Mouse (Mus musculus) embryonic facial prominence, embryonic 10.5 days (tissue): ENCODE data around the gene Rapgef2. TPM values are rescaled to one million over a fixed set of nuclear protein-coding genes. Genes with fewer than 3 reads are reported as not detected.
"Not testable (repeated sequence)": the region's sequence is repeated elsewhere in the genome, so short reads cannot be mapped to it uniquely, and the experiment has no call there.

Source experiments
- DNase-seq: peaks from one replicate; pipeline ENCODE4 v3.0.0-alpha.2; 2017; ENCODE audit warnings: low spot score
- H3K27ac ChIP-seq: fragments of 300-500 bp; sonication (generic); replicated peaks from 2 replicates; pipeline ENCODE4 v1.5.1; 2016; ENCODE audit warnings: mild to moderate bottlenecking
- H3K27me3 ChIP-seq: fragments of 300-500 bp; sonication (generic); replicated peaks from 2 replicates; pipeline ENCODE4 v1.6.1; 2016; ENCODE audit warnings: low read depth, mild to moderate bottlenecking; ENCODE audit not compliant: poor library complexity, severe bottlenecking
- H3K36me3 ChIP-seq: fragments of 300-500 bp; sonication (generic); replicated peaks from 2 replicates; pipeline ENCODE4 v1.6.1; 2016; ENCODE audit warnings: mild to moderate bottlenecking, moderate library complexity
- H3K4me1 ChIP-seq: fragments of 300-500 bp; sonication (generic); 2 replicates; pipeline ENCODE4 v1.6.1; 2016
- H3K4me3 ChIP-seq: fragments of 300-500 bp; sonication (generic); 2 replicates; pipeline ENCODE4 v1.5.1; 2016; ENCODE audit warnings: mild to moderate bottlenecking, moderate library complexity
- H3K9me3 ChIP-seq: fragments of 300-500 bp; sonication (generic); 2 replicates; pipeline ENCODE4 v1.6.1; 2016; ENCODE audit warnings: mild to moderate bottlenecking
- WGBS: fragments of 180-500 bp; shearing (Covaris S2); methylation state at CpG from one replicate; pipeline ENCODE4 v1.1.7; 2016; 5-methylcytosine and 5-hydroxymethylcytosine counted together
- polyA plus RNA-seq: library from polyadenylated mRNA; unstranded; fragments of >200 nt; fragmentation: Nextera tagmentation; extraction: Ambion mirVana; gene quantifications from 2 replicates; pipeline ENCODE4 v1.2.1, GENCODE M21; 2016

Gene Rapgef2
- polyA plus RNA-seq, 1 experiment from 2014 or later, result 5.8 TPM

DNA sequence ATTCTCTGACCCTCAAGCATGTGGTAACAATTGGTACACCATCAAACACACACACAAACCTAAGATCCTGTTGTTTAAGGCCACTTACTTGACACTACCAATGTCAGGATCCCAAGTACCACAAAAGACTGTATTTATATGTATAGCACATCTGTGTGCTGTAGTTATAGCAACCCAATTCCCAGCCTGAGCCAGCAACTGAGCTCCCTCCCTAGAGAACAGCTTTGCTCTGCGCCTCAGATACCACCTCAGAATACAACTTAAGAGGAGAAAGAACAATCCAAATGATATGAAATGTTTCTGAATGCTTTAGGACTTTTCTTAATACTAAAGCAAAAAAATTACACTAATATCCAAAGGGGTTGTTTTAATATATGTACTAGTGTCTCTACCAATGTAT, 98.4 kb downstream of the Rapgef2 start:
- no peak for DNase-seq
- Histone ChIP-seq H3K27me3 (no peaks in the 10 kb centered on the region), H3K36me3 (no peaks in the 10 kb centered on the region), H3K27ac (no peak overlapping the region), H3K4me3 (no peak overlapping the region), H3K9me3 (no peaks in the 10 kb centered on the region), H3K4me1 (no peaks in the 10 kb centered on the region)
- WGBS, result 95% methylated on average over 1 of the region's 1 CpGs

DNA sequence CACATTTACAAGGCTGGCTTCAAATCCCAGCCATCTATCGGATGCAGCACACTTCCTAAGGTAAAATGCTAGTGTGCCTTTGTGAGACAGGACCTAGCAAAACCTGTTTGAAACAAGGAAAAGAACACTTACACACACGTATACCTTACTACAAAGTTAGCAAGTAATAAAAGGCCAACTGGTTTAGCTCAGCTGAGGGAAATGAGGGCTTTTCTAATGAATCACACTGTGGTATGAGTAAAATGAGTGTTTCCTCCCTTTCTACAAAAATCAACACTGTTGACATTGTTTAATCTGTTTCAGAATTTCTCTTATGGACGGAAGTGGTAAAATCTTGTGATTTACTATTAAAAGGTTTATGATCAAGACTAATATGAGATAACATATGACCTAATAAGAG, 104.0 kb downstream of the Rapgef2 start:
- WGBS, result 77% methylated on average over 3 of the region's 3 CpGs
- no peak for DNase-seq
- H3K9me3 ChIP-seq, result no peaks in the 10 kb centered on the region
- no peak overlapping the region for H3K27ac ChIP-seq
- peaks cover 50% of the 10 kb centered on the region for H3K4me1 ChIP-seq
- H3K4me3 ChIP-seq, result no peak overlapping the region
- no peaks in the 10 kb centered on the region for H3K36me3 ChIP-seq
- H3K27me3 ChIP-seq, result no peaks in the 10 kb centered on the region

DNA sequence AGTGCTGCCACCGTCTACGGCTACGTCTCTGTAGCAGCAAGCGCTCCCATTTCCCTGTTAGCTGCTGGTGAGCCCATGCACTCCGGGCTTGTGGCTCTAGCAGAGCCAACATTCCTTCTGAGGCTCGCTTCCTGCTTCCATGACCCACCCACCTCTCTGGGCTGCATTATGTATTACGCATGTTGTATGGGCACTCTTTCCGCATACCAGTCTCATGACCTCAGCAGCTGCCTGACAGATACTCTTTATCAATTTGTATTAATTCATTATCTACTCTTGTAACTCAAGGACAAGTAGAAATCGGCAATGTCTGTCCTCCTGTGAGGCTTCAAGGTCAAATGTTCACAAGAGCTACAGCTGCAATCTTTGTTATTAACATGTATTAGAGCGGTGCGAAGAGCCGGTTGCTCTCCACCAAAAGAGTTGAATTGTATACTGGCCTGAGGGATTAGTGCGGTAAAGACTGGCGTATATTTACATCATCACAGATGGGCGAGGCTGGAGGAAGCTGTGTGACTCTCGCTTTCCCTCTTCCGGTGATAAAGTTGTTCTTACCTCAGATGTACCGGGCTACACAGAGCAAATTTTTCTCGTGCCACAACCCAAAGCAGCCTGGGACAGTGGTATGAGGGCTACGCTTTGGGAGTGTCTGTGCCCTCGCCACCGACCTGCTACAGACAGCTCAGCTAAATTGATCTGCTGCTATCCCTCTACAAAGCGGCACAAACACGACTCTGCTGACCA, 104.9 kb downstream of the Rapgef2 start:
- peak overlapping the region; percentile 55; the same call in 1 of the 2 replicates for H3K27ac ChIP-seq
- H3K4me1 ChIP-seq, result peaks cover 52% of the 10 kb centered on the region
- WGBS, result 68% methylated on average over 24 of the region's 24 CpGs
- no peaks in the 10 kb centered on the region for H3K9me3 ChIP-seq
- no peaks in the 10 kb centered on the region for H3K27me3 ChIP-seq
- H3K4me3 ChIP-seq, result no peak overlapping the region
- peak; percentile 51 for DNase-seq
- H3K36me3 ChIP-seq, result no peaks in the 10 kb centered on the region

DNA sequence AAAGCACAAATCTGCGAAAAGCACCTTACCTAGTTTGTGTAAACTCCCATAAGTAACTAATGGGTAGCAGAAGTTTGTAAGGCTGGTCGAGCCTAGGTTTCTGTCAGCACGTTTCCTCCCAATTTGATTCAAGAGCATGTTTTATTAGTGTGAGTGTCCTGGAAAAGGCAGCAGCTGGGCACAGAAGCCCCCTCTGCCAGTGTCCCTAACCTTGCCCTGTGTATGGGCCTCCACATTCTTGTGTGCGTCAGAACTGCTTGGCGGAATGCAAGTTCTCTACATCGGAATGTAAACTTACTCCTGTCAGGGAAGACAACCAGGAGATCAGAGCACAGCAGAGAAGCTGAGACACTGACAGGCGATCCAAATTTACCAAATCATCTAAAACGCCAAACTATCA, 106.2 kb downstream of the Rapgef2 start:
- no peak overlapping the region for H3K4me3 ChIP-seq
- DNase-seq, result peak; percentile 40
- no peaks in the 10 kb centered on the region for H3K9me3 ChIP-seq
- H3K27ac ChIP-seq, result no peak overlapping the region; the same call in 1 of the 2 replicates
- H3K36me3 ChIP-seq, result no peaks in the 10 kb centered on the region
- no peaks in the 10 kb centered on the region for H3K27me3 ChIP-seq
- WGBS, result 54% methylated on average over 8 of the region's 8 CpGs
- peaks cover 52% of the 10 kb centered on the region for H3K4me1 ChIP-seq

DNA sequence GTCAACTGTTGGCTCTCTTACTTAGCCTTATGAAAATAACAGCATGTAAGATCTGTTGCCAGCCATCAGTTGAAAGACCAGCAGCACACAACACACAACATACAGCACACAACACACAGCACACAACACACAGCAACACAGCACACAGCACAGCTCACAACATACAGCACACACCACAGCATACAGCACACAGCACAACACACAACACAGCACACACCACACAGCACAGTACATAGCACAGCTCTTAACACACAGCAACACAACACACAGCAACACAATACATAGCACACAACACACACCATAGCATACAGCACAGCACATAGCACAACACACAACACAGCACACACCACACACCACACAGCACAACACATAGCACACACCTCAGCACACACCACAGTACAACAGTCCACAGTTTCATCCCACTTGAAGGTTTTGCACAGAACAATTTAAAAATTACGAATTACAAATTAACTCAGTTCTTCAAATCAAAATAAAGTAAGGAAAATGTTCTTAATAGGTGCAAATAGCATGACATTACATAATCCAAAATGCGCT, 106.7 kb downstream of the Rapgef2 start:
- DNase-seq, result no peak
- H3K4me1 ChIP-seq, result peaks cover 52% of the 10 kb centered on the region
- H3K4me3 ChIP-seq, result no peak overlapping the region
- 89% methylated on average over 2 of the region's 2 CpGs for WGBS
- no peak overlapping the region for H3K27ac ChIP-seq
- H3K36me3 ChIP-seq, result no peaks in the 10 kb centered on the region
- H3K27me3 ChIP-seq, result no peaks in the 10 kb centered on the region
- H3K9me3 ChIP-seq, result no peaks in the 10 kb centered on the region

DNA sequence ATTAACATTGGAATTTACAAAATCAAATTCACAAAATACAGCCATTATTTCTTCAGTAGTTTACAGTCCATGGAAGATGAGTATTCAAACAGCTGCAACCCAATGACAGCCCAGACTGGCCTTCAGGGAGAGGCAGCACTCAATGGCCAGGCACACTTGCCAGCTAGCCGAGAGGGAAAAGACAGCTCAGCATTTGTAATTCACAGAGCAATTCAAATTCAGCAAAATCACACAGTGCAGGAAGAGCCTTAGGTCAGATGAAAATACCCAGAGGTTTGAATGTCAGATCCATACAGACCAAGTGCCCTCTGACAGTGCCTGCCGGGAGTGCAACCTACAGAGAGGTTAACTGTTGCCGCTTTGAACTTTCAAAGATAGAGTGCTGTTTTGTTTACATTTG, 107.6 kb downstream of the Rapgef2 start:
- H3K9me3 ChIP-seq, result no peaks in the 10 kb centered on the region
- H3K36me3 ChIP-seq, result no peaks in the 10 kb centered on the region
- H3K27ac ChIP-seq, result no peak overlapping the region
- H3K27me3 ChIP-seq, result no peaks in the 10 kb centered on the region
- WGBS, result 64% methylated on average over 3 of the region's 3 CpGs
- no peak overlapping the region for H3K4me3 ChIP-seq
- peaks cover 52% of the 10 kb centered on the region for H3K4me1 ChIP-seq
- DNase-seq, result no peak

DNA sequence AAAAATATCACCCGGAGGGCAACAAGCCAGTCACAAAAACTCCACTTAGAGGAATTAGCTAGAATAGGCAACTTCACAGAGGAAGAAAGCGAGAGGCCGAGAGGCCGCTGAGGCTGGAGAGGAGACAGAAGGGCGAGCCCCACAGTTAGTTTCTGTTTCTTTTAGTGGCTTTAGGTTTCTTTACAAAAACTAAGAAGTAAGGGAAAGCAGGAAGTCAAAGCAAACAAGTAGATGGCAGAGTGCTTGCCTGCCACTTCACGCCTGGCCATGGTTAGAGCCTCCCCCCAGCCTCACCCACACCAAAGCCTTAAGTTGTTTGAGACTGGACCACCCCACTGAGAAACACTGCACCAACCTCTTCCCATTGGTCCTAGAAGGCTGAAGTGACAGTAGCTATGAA, 108.2 kb downstream of the Rapgef2 start:
- H3K4me3 ChIP-seq, result no peak overlapping the region
- no peak overlapping the region for H3K27ac ChIP-seq
- DNase-seq, result no peak
- H3K9me3 ChIP-seq, result no peaks in the 10 kb centered on the region
- 77% methylated on average over 6 of the region's 6 CpGs for WGBS
- no peaks in the 10 kb centered on the region for H3K27me3 ChIP-seq
- peaks cover 2% of the 10 kb centered on the region; the same call in 1 of the 2 replicates for H3K36me3 ChIP-seq
- peaks cover 52% of the 10 kb centered on the region for H3K4me1 ChIP-seq

DNA sequence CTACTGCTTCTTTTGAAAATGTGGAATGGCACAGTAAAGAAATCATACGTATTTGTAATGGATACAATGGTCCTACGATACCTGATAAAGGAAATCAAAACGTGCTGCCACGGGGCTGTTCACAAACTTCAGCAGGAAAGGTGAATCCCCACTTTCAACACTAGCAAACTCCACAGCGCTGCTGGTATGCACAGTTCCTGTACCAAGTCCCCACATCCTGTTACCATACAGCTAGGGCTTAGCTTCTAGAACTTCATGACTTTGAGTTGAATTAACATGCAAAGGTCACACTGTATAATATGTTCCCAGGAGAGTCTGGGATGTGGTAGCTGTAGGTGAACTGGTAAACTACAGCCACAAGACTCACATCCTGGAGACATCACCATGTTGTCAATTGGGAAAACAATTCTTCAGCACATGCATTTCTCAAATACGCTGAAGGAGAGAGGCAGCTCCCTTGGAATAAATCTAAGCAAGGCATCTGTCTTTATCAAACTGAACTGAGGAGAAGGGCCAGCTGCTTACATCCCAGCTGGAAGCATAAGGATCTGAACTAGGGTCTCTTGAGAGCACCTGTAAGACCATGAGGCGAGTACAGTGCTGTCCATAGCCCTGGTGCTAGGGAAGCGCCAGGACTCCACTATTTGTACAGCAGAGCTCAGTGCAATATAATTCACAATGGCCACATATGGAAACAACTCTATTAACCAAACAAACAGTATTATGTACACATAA, 109.0 kb downstream of the Rapgef2 start:
- no peak for DNase-seq
- H3K9me3 ChIP-seq, result no peaks in the 10 kb centered on the region
- H3K4me1 ChIP-seq, result peaks cover 52% of the 10 kb centered on the region
- 90% methylated on average over 8 of the region's 8 CpGs for WGBS
- H3K27me3 ChIP-seq, result no peaks in the 10 kb centered on the region
- peaks cover 10% of the 10 kb centered on the region for H3K36me3 ChIP-seq
- H3K27ac ChIP-seq, result no peak overlapping the region
- no peak overlapping the region for H3K4me3 ChIP-seq

DNA sequence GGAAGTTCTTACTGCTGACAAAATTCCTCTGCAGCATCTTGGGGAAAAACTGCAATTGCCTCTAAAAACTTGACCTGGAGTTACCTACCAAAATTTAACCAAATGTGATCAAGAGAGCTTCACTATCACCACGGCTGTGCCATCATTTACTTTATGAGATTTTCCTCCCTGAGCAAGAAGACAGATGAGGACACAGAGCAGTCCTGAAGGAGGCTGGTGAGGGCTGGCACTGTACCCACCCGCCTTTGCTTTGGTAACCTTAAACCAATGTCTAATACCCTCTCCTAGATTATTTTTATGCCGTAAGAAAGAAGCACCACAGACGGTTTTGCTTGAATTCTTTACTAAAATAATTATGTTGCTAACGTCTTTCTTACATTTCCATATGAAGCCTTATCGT, 112.1 kb downstream of the Rapgef2 start:
- no peak overlapping the region for H3K27ac ChIP-seq
- 88% methylated on average over 6 of the region's 6 CpGs for WGBS
- no peaks in the 10 kb centered on the region for H3K9me3 ChIP-seq
- peaks cover 21% of the 10 kb centered on the region for H3K4me1 ChIP-seq
- peaks cover 19% of the 10 kb centered on the region for H3K36me3 ChIP-seq
- no peak overlapping the region for H3K4me3 ChIP-seq
- no peak for DNase-seq
- no peaks in the 10 kb centered on the region for H3K27me3 ChIP-seq

DNA sequence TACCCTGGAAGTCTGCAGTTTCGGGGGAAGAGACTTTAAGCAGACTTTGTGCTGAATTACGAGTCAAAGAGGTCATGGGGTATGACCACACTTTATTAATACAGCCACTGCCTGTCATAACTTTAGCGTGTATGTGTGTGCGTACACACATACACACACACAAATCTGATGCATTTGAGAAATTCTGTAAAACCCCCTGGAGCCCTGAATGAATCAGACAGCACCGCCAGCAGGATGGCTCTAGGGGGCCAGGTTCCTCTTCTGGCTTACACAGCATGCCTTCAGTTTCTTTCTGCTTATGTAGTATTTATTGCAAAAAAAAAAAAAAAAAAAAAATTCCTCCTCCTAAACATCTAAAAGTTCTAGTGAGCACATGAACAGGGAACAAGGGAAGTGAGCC, 113.0 kb downstream of the Rapgef2 start:
- Histone ChIP-seq H3K4me3 (no peak overlapping the region), H3K4me1 (peaks cover 12% of the 10 kb centered on the region), H3K36me3 (peaks cover 19% of the 10 kb centered on the region), H3K27ac (no peak overlapping the region), H3K9me3 (no peaks in the 10 kb centered on the region), H3K27me3 (no peaks in the 10 kb centered on the region)
- no peak for DNase-seq
- WGBS, result 89% methylated on average over 5 of the region's 5 CpGs

DNA sequence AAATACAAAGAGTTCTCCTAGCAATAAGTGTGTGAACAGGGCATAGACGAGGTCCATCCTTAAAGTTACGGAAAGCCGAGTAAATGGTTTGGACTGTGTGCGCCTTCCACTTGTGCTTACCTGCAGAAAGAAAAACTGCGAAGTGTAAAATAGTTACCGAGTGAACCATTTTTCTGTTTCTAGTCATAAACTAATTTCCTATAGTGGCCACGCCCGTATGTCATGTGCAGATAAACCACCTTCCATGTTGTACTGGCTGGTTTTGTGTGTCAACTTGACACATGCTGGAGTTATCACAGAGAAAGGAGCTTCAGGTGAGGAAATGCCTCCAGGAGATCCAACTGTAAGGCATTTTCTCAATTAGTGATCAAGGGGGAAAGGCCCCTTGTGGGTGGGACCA, 115.2 kb downstream of the Rapgef2 start:
- H3K27ac ChIP-seq, H3K4me3 ChIP-seq, H3K9me3 ChIP-seq, DNase-seq, H3K27me3 ChIP-seq, H3K4me1 ChIP-seq: not testable (repeated sequence)
- H3K36me3 ChIP-seq, result peaks cover 19% of the 10 kb centered on the region
- WGBS, result 93% methylated on average over 8 of the region's 8 CpGs

DNA sequence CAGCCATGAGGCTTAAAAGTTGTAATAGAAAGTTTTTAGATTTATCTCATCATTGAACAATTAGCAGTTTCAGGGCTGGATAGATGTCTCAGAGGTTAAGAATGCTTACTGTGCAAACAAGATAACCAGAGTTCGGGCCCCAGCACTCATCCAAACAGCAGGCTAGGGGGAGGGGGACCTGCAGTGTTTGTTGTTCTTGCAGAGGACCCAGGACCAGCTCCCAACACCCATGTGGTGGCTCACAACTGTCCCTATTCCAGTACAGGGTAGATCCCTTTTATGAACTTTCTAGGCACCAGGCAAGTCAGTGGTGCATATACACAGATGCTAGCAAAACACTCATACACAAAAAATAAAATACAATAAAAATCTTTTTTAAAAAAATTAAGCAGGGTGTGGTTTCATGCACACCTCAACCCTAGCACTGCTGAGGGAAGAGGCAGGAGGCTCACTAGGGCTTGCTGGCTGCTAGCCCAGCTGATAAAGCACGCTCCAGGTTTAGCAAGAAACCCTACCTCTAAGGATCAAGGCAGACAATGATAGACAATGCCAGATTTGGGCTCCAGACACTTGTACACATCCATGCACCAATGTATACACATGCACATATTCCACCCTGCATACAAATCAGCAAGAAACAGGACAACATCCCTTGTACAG, 118.0 kb downstream of the Rapgef2 start:
- no peak for DNase-seq
- Histone ChIP-seq H3K9me3 (no peaks in the 10 kb centered on the region), H3K27ac (no peak overlapping the region), H3K4me3 (no peak overlapping the region), H3K36me3 (peaks cover 19% of the 10 kb centered on the region), H3K4me1 (no peaks in the 10 kb centered on the region), H3K27me3 (no peaks in the 10 kb centered on the region)
- 60% methylated on average over 2 of the region's 2 CpGs for WGBS
